Mouse (Mus musculus): Measurements from ENCODE around the gene Lrmda.

DNA sequence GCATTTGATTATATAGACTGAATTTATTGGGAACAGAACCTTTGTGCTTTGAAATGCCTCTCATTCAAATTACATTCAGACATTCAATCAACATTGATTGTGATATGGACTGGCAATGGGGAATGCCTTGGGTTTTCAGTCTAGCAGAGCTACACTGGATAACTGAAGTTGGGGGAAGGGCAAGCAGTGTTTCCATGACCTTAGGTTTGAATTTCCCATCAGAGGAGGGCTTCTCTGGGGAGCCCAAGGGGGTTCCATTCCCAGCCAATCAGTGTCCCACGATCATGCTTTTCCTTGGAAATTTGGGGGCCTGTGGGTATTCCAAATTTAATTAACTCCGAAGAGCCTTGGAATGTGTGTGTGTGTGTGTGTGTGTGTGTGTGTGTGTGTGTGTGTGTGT lies 888.5 kb downstream of the Lrmda start:
- TF ChIP-seq CTCF (IDR thresholded peaks at IDR 0.05; ENCODE audit: low read depth, low read length) (no peak), POLR2A (IDR thresholded peaks at IDR 0.05; ENCODE audit: extremely low read depth, insufficient read depth, low read length) (no peak)

Measured in liver, adult 2 months (tissue).